Mouse (Mus musculus) spleen, embryonic (tissue): ENCODE results near the gene Mgp.

Source experiments
- CTCF ChIA-PET: fragments of 350-600 bp; sonication (Branson Sonifier 250); formaldehyde crosslinking; loops from one replicate; lab custom pipeline; 2022; lab: Charles Lee

Gene Mgp

GRCm38 (mm10) chr6:136898954-136899353 lies 23.3 kb upstream of the Mgp start:
- CTCF ChIA-PET = no interaction called here

DNA sequence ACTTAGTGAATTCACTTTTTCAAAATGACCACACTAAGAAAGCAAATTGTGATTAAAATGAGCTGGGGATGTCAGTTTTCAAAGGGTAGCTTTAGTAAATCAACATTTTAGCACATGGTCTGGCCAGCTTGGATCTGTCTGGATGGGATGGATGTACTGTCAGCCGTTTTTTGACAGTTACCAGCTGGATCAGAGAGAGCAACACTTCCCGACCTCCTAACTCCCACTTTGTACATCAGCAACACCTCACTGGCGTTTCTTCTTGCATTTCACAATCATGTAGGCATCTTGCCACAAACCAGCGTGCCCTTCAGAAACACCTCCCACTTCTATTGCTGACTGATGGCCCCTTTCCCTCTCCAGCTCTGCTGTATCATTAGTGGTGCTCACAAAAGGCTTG lies 22.6 kb upstream of the Mgp start:
- CTCF ChIA-PET = no interaction called here

DNA sequence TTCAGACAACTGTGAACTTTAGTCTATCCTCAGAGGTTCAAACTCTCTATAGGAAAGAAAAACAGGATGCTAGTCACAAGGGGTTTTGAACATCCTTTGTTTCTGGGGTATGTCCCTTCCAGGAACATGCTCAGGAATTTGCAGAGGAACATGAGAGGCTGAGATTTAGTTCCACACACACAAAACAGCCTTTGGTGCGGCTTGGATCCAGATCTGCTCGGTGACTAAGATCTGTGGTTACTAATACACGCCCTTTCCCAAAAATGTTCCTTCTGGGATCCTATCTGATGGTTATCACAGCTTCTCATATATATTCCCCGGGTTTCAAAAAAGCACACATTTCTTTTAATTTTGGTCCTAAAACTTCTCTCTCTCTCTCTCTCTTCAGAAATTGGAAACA lies 22.2 kb upstream of the Mgp start:
- CTCF ChIA-PET = no interaction called here

GRCm38 (mm10) chr6:136894532-136895339 lies 19.1 kb upstream of the Mgp start:
- CTCF ChIA-PET = interaction anchor here (0.5 to 0.6 kb wide), 2 partner anchors 60 to 1144 kb away, joined by 3 to 5 read pairs; no protein-coding TSS in a partner anchor

- CTCF ChIA-PET = no interaction called here
Observed at GRCm38 (mm10) chr6:136892002-136892401, 16.4 kb upstream of the Mgp start.

GRCm38 (mm10) chr6:136889554-136889953 lies 13.9 kb upstream of the Mgp start:
- CTCF ChIA-PET = no interaction called here

DNA sequence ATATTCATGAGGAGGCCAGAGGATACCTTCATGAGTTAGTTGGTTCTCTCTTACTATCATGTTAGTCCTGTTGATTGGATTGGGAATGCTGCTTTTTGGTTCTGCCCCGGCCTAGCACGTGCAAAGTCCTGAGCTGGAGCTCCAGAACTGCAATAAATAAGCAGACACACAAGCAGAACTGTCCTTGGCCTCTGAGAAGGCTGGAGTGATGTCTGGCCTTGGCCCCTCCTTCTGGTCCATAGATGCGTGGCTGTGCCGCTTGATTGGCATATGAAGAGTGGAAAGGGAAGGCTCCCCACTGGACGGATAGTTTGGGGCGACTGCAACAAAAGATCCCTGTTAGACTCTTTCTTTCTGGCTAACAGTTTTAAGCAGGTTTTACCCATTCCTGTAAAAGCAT lies 13.4 kb upstream of the Mgp start:
- CTCF ChIA-PET = no interaction called here

DNA sequence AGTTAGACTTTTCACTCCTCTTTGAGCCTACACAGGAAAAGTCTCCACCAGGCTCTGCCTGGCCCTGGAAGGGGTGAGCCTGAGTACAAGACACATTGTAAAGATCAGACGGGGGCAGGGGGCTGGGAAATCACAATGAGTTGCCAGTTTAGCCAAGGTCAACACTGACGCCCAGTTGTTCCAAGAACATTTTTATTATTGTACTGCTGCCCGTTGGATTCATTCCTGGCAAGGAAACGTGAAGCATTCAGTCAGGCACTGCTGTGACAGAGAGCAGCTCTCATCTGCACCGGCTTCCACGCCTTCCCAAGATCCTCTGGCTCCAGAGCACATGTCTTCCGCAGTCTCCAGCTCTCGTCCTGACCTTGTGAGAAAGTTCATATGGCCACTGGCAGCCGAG lies 12.2 kb upstream of the Mgp start:
- CTCF ChIA-PET = no interaction called here

- CTCF ChIA-PET = interaction anchor here (0.6 kb wide), 1 partner anchor 82 kb away, joined by 9 read pairs; no protein-coding TSS in a partner anchor
Observed at GRCm38 (mm10) chr6:136884766-136885165, 9.1 kb upstream of the Mgp start.

- CTCF ChIA-PET = no interaction called here
Observed at GRCm38 (mm10) chr6:136883961-136884360, 8.3 kb upstream of the Mgp start.

GRCm38 (mm10) chr6:136883431-136883915 lies 7.8 kb upstream of the Mgp start:
- CTCF ChIA-PET = no interaction called here

DNA sequence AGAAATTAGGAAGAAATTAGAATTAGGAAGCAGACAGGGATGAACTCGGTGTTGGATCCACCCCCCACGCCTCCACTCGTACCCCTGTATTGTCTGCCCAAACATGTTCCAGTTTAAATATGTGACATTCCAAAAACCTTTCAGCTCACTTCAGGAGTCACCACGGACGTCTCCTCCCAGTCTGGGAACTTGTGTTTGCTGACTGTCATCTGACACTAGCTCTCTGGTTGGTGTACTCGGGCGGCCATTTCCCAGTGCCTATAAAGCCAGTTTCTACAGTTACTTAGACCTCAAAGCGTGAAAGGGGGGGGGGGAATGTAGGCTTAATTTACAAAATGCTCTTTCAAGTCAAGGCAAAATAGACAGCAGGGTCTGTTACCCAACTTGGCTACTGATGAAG lies 6.1 kb upstream of the Mgp start:
- CTCF ChIA-PET = no interaction called here

- CTCF ChIA-PET = interaction anchor here (0.6 kb wide), 1 partner anchor 107 kb away, joined by 5 read pairs; no protein-coding TSS in a partner anchor
Observed at GRCm38 (mm10) chr6:136874599-136874998, 1.0 kb downstream of the Mgp start.

DNA sequence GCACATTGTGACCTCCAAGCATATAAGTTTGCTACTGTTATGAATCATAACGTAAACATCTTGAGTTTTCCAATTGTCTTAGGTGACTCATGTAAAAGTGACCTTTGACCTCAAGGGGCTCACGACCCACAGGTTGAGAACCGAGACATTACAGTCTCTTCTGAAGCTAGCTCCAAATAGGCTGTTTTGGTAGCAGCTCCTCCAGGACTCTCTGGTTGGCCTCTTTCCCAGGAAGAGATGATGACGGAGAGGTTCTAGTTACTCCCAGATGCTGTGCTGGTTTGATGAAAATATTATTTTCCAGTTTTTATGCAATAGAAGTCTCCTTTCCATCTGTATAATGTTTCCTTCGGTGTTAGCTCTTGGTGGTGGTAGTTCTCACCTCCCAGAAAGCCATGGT lies 6.7 kb downstream of the Mgp start:
- CTCF ChIA-PET = no interaction called here

DNA sequence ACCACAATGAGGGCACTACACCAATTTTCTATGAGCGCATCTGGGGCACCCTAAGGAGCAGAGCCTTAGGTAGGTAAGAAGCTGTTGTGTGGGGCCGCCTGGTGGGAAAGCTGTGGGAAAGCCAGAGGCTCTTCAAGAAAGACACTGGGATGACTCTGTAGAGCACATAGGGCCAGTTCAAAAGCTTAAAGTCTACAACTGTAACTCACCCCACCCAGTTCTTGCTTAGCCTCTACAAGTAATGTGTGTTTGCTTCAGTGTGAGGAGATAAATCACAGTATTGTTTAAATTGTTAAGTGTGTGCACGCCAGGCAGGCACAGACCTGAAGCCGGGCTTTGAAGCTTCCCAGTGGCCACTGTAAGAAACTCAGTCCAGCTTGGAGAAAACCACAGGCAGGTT lies 9.5 kb downstream of the Mgp start:
- CTCF ChIA-PET = no interaction called here

DNA sequence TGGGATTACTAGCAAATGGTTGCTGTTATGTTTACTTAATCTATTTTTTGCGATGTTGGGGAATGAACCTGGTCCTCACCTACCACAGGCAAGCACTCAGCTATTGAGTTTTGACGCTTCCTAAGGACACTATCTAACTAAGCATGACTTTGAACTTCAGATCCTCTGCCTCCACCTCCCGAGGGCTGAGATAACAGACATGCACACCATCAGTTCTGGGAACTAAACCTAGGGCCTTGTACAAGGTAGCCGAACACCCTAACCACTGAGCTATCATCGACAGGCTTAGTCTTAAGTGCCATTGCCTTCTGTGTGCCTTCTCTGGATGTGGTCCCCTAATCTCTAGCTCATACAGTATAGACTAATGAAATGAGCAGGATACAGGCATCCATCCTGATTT lies 10.3 kb downstream of the Mgp start:
- CTCF ChIA-PET = interaction anchor here (0.6 kb wide), 1 partner anchor 126 kb away, joined by 4 read pairs; no protein-coding TSS in a partner anchor

GRCm38 (mm10) chr6:136861020-136861419 lies 14.6 kb downstream of the Mgp start:
- CTCF ChIA-PET = interaction anchor here (0.5 to 0.6 kb wide), 2 partner anchors 8 to 671 kb away, joined by 3 read pairs; no protein-coding TSS in a partner anchor

GRCm38 (mm10) chr6:136858420-136858819 lies 17.2 kb downstream of the Mgp start:
- CTCF ChIA-PET = interaction anchor here (0.7 kb wide), 1 partner anchor 111 kb away, joined by 3 read pairs; no protein-coding TSS in a partner anchor

DNA sequence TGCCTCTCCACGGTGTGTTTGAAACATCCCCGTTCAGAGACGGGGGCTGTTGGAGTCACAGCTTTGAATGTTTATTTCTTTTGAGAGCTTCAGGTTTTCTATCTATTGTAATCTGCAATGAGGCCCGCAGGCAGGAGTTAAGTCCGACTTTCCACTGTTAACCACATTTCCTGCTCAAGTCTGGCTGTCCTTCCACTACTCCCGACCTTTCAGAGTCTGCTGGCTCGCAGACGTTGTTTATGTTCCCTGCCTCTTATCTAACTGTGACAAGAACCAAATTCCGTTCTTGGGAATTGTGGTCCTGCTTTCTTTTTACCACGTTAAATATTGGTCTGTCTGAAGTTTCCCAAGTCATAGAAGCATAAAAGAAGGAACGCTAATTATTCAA lies 17.8 kb downstream of the Mgp start:
- CTCF ChIA-PET = interaction anchor here (0.7 kb wide), 1 partner anchor 112 kb away, joined by 3 read pairs; no protein-coding TSS in a partner anchor

DNA sequence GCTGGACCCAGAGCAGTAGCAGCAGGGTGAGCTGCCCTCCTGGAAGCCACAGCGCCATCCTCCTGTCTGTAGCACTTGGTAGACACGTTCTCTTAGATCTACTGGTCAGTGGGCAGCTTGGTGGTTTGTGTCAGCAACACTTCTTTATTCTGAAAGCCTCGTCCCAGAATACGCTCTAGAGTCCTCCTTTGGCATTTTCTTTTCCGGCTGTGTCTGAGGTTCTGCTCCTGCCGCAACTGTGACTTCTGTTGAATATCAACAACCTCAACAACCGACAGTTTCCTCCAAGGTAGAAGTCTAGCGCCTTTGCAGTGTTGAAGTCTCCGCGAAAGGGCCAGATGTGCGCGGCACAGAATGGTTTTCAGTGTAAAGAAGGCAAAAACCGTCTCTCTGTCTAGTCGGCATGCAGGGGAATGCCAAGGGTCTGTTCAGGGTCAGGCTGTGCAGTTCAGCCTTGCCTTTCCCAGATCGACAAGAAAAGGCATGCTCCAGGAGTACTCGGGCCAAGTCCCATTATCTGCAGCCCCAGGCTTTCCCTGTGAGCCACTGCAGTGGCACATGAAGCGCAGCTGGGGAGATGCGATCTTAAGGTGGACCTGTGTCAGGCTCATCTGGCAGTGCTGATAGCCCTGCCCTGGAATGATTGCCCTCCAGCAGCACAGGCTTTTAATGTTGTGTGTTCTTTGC lies 18.3 kb downstream of the Mgp start, which contains the start of gene Art4:
Gene Art4, minus strand, starts transcription at position 548 of the 687 bp plus-strand sequence.
- CTCF ChIA-PET = no interaction called here

DNA sequence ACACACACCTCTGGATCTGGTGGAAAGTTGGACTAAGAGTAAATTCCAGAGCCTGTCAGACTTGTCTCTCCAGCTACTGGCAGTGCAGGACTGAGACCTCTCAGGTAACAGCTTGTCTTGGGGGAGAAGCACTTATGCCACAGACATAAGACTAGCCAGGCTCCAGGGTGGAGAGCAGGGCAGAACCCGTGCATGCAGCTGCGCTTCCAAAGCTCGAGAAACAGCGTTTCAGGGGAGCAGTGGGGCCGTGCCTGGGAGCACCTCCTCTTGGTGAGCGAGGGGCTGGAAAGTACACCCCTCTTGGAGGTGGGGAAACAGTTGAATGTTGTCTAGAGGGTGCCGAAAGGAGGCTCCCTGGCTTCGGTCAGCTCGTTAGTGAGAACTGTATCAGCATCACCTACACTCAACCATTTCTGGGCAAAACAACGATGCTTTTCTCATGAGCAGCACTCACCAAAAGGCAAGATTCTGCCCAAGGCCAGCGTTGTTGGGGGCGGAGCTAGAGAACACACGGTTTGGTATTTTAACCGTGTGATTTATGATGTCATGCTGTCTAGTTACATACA lies 19.5 kb downstream of the Mgp start:
- CTCF ChIA-PET = interaction anchor here (0.6 to 1.6 kb wide), 2 partner anchors 11 to 124 kb away, joined by 3 to 4 read pairs; no protein-coding TSS in a partner anchor

DNA sequence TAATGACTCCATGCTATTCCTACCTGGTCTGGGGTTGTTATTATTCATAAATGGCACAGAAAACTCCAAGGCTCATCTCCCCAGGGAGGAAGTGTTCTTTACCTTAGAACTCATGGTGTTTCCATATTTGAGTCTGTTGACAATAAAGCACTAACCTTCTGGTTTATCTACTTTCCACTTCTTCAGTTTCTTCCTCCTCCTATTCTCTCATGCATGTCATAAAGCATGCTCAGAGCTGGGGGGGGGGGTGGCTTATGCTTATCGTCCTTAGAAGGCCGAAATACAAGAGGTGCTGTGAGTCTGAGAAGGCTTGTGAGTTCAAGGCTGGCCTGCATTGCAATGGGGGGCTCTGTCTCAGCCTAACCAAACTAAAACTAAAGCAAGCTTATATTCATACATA lies 20.4 kb downstream of the Mgp start:
- CTCF ChIA-PET = interaction anchor here (0.6 to 1.6 kb wide), 3 partner anchors 10 to 235 kb away, joined by 3 to 4 read pairs (median 4); no protein-coding TSS in a partner anchor
